Mouse (Mus musculus): ENCODE measurements at regions not wholly inside any gene's neighbourhood (a gene's known extent, or its start where the extent isn't known, plus 50 kb on each side); places are given as distances from the start of the nearest gene placed in this dataset.
A peak's percentile ranks its signal among the peaks of the same experiment; 100 is the strongest.

DNA sequence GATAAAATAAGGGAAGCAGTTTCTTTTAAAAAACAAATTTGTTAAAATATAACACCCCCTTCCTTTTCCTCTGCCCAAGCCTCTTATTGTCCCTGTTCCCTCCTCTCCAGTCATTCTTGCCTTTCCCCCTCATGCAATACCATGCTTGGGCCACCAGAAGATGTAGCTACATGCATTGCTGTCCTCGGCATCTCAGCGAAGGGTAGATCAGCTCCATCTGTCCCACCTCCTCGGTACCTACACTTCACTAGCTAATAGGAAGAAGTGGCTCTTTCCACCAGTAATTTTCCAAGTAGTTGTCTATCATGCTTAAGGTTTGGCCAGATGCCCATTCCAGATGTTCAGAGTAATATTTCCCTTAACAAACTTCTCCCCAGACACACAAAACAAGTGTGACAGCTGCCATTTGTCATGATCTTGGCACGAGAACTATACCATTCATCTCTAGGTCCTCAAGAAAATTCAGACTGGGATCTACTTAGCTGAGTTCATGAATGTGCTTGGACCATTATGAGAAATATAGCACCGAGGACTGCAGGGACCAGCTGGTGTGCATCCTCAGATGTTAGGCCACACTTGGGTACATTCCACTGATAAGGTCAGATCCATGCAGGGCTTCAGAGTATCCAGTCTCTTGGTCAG is 198.7 kb upstream of the Tnp1 start:
- ATAC-seq (ENCODE audit: low TSS enrichment) = no peak

DNA sequence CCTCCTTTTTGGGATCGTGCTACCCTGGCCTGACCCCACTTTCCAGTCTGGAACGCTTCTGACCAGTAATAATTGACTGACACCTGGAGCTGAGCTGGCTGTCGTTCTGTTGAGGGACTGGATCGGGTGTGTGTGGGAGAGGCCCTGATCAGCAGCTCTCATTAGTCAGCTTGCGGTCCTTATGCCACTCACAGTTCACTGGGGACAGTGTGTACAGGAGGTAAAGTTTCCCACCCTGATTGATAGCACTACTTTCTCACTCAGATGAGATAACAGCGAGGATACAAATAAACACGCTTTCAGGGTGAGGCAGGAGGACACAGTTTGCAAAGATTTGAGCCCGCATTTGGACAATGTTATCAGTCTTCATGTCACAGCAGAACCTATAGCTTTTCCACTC is 191.7 kb upstream of the Tnp1 start:
- no peak for ATAC-seq (ENCODE audit: low TSS enrichment)

DNA sequence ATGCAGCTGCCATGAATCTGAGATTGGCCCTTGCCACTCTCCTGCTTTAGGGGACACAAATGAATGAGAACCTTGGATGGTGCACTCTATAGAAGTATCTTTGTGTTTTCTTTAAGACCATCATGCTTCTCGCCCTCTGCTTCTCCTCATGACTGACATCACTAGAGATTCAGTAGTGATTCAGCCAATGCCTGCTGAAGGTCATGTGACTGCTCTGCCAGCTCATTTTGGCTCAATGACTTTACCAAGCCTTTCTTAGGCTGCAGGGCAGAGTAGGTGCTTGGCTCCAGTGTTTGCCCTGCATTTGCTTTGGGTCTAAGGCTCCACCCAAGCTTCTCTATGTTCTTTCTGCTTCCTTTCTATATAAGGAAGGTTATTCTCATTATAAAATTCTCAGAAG is 190.1 kb upstream of the Tnp1 start:
- no peak for ATAC-seq (ENCODE audit: low TSS enrichment)

DNA sequence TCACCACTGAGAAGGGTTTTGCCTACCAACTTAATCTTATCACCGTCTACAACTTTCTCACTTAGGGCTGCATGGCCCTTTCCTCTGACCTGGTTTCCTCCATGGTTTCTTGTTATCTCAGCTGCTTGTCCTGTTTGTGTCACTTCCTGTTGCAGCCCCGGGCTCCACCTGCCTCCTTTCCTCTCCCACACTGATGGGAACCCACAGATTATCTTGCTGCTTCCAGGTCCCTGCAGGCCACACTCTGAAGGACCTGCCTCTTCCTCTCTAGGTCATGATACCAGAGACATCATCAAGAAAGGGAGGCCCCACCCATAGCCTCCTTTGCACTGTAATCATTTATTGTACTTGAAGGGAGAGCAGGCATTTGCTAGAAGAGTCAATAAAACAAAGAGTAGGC is 184.4 kb upstream of the Tnp1 start:
- no peak for ATAC-seq (ENCODE audit: low TSS enrichment)

DNA sequence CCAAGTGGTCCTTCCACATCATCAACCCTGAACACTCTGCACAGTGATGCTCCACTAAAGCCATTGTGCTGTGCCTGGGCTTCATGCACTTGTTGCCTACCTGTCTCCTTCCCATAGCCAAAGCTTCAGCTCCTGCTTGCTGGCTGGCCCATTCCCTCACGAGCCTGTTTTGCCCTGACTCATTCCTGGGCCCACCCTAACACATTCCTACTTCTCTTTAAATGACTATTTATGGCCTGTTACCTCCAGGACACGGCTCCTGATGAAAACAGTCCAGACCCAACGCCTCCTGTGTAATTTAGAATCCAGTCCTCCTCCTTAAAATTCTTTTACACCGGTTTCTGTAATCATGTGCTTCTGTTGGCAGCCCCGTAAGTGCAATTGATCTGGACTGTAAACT is 175.1 kb upstream of the Tnp1 start:
- no peak for ATAC-seq (ENCODE audit: low TSS enrichment)

DNA sequence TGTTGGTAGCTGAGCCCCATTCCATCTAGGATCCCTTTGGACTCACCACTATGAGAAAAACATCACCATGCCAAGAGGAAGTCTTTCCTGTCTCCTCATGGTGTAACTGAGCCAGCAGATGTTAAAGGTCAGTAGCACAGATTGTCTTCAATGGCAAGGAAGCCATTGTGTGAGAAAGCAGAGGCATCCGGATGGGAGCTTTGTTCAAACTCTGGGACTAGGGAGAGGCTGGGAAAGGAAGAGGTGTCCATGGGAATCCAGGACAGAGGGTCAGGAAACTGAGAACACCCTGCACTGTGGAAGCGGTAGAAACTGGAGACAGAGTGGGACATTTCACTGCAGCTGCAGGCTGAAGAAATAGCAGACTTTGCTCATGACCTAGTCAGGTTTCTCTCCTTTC is 173.1 kb upstream of the Tnp1 start:
- ATAC-seq (ENCODE audit: low TSS enrichment) = no peak

DNA sequence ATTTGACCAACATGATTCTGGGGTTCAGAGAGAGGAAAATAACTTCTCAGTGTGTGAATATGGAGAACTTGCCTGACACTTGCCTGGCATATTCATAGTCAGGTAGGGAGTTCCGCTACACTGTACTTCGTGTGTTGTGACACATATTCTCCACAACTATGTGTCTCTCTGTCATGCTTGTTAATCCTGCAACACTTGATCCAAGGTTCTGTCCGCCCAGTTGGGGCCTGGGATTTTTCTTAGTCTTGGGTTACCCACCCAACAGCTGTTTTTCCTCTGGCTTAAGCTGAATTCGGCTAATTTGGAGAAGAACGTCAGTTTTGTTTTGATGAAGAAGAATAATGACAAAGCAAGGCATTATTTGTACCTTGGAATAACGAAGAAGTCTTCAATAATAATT is 168.8 kb upstream of the Tnp1 start:
- ATAC-seq (ENCODE audit: low TSS enrichment) = no peak

DNA sequence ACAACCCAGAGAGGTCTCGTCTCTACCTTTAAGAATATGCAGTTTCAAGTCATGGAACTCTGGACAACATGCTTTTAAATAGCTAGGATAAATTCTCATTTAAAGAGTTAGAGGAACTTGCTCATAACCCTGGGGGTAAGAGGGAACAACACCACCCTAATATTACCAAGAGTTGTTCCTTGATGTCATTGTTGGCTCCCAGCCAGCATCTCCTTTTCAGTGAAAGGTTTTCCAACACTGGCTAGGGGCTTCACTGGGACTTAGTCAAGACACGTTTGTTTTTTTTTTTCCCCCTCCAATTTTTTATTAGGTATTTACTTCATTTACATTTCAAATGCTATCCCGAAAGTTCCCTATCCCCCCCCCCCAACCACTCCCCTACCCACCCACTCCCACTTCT is 163.1 kb upstream of the Tnp1 start:
- no peak for ATAC-seq (ENCODE audit: low TSS enrichment)

DNA sequence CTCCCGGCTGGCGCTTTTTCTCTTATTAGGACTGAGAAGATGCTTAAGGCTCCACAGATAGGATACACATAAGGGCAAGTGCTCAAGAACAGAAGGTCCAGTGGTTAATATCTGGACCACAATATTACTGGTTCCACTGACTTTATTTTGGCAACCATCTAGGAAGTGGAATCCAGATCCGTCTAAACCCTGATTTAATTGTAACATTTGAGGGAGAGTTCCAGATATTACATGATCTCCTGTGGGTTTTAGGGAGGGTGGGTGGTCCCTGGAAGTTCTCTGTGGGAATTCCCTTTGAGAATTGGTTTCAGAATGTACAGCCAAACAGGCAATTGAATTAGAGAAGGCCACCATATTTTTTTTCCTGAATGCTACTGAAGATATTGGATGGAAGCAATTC is 161.4 kb upstream of the Tnp1 start:
- ATAC-seq (ENCODE audit: low TSS enrichment) = no peak

DNA sequence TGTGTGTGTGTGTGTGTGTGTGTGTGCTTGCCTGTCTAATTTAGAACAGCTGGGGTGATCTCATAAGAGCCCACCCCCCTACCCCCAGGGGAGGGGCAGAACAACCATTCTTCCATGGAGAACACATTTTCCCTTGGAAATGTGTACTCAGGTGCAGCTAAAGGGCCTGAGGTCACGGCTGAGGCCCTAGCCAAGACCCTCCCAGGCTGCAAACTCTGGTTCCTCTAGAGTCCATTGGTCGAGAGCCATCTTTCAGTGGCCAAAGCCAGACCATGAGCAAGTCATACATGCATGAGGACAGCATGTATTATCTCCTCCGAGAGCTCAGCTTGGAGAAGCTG is 154.9 kb upstream of the Tnp1 start:
- ATAC-seq (ENCODE audit: low TSS enrichment) = no peak

DNA sequence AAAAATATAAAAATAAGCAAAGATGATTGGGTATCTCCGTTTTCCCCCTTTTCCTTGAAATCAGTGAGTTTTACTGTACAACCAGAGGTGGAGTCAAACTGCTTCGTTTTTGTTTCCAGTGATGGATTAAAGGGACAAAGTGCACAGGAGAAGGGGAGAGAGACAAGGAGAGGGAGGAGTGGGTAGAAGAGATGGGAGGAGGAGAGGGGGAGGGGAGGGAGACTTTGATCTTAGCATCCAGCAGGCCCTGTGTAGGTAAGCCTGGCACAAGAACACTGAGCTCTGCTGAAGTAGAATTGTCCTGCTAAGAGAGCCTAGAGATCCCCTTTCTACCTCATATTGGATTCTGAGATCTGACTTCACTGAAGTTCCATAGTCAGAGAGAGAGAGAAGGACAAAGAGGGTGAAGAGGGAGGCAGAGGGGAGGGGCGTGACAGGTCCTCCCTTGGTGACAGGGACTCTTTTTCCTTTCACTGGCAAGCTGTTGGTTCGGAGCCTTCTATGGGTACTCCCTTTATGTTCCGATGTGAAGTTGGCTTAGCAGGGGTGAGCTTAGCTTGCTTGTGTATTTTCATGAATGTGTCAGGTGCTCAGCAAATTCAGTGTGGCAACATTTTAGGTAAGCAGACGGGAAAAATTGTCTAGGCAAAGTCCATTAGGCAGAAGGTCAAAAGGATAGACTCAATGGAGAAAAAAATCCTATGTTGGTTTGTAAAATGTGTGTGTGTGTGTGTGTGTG is 154.4 kb upstream of the Tnp1 start:
- ATAC-seq (ENCODE audit: low TSS enrichment) = no peak

DNA sequence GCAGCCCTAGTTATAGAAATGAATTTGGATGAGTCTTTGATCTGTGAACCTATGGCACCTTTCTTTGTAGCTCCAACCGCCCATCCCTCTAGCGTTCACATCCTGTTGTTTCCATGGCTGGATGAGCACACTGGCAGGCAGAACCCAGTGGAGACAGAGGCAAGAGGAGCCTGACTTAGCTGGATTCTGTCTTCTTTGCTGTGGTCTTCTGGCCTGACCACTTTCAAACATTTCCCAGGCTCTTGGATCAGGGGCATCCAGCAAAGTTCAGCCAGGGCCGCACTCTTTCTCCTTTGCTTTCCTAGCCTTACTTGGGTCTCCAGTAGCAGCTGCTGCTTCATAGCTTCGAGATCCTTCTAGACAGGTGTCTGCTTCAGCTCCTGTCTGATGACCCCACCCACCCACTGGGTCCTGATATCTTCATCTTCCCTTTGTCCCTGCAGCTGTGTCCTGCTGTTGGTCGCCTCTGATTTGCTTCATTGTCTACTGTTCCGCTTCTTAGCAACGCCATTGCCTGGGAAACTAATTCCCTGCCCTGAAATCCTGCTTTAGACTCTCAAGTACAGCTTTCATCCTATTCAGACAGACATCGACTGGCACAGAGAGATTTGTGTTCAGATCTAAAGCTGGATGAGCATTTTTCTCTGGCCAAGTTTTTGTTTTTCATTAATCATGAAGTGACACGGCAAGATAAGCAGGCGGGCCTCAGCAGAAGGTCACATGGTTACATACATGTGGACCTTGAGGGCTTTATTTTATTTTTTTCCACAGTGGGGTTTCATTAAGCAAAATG is 153.6 kb upstream of the Tnp1 start:
- ATAC-seq (ENCODE audit: low TSS enrichment) = no peak

DNA sequence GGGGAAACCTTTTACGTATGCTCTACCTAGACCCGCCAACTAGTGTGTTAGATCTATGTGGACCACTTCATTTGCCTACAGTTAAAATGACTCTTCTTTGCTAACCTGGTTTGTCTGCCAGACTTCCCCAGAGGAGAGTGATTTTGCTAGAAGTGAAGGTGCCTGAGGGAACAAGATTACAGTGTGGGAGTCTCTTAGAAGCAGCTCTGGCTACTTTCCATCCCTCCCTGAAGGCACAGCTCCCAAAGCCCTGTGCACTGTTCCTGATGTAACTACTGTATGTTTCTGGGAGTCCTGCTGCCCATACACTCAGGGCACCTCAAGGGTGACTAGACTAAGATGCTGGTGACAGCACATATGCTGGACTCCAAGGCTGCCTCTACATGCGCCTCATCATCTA is 144.5 kb upstream of the Tnp1 start:
- peak; percentile 96 for ATAC-seq (ENCODE audit: low TSS enrichment)

DNA sequence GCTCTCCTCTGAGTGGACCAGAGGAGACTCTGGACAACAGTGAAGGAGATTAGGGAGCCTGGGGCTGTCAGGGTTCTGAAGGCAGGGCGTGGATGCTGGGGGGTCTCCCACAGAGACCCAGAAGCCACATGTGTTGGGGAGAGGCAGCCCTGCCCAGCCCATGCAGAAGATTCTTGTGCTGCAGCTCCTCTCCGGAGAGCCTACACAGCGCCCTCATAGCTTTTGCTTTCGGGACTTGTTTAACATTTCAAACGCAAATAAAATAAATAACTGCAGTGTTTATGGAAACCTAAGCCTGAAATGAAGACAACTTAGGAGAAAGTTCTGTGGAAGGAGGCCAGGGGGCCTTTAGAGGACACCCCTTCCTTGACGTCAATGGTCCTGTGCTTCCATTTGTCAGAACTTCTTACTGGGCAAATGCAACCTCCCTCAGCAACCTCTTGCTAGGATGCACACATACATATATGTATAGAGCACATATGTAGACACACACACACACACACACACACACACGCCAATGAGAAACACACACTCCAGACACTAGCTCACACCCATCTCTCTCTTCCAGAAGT is 143.8 kb upstream of the Tnp1 start:
- ATAC-seq (ENCODE audit: low TSS enrichment) = no peak

DNA sequence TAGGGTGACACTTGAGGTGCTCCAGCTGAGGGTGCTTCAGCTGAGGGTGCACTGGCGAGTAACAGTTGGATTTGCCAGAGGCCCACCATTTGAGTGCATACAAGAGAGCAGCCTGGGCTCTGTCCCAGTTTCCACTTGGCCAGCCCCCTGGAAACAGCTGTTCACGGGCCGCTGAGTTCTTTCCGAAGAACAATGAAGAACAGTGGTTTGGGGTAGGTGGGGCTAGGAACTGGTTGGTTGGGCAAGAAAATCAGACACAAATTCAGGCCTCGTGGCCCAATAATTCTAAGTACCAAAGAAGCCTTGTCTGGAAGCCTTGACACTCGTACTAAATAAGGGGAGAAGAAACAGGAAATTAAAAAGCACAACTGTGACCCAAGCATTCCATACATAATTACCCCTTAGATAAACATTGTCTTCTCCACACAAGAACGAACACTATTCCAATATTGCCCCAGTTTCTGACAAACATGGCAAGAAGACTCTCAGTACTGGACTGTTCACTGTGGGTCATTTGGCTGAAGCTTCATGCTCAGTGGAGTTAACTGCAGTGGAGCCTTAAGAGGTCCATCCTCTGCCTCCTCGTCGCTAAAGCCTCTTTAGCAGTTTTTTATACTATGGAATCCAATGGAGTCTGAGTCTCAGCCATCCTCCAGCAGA is 137.9 kb upstream of the Tnp1 start:
- no peak for ATAC-seq (ENCODE audit: low TSS enrichment)

DNA sequence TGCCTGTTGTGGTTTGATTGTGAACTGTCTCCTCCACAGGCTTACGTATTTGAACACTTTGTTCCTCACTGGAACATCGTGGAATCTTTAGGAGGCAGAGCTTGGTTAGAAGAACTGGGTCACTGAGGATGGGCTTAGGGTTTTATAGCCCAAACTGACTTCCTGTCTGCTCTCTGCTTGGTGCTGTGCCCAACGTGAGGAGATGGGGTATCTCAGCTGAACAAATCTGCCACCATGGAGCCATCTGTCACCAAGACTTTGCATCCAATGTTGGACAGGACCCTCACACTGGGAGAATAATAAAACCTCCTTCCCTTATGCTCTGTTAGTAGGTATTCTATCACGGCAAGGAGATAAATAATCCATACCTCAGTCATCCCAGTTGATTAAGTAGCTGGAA is 134.2 kb upstream of the Tnp1 start:
- no peak for ATAC-seq (ENCODE audit: low TSS enrichment)

DNA sequence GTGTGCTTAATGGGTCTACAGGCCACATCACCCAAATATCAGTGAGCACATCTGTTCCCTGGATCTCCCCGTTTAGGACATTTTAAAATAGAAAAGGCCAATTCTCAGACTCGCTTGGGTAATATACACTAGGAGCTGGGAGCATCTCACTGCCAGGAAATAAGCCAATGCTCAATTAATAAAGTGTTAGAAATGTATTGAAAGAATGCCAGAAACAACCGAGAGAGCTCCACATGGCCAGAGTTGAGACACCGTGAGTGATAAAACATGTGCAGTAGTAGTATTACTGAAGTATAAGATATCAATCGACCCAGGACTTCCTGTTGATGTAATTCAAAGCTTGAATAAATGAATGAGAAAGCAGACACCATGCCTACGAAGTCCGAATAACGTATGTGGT is 127.1 kb upstream of the Tnp1 start:
- no peak for ATAC-seq (ENCODE audit: low TSS enrichment)

DNA sequence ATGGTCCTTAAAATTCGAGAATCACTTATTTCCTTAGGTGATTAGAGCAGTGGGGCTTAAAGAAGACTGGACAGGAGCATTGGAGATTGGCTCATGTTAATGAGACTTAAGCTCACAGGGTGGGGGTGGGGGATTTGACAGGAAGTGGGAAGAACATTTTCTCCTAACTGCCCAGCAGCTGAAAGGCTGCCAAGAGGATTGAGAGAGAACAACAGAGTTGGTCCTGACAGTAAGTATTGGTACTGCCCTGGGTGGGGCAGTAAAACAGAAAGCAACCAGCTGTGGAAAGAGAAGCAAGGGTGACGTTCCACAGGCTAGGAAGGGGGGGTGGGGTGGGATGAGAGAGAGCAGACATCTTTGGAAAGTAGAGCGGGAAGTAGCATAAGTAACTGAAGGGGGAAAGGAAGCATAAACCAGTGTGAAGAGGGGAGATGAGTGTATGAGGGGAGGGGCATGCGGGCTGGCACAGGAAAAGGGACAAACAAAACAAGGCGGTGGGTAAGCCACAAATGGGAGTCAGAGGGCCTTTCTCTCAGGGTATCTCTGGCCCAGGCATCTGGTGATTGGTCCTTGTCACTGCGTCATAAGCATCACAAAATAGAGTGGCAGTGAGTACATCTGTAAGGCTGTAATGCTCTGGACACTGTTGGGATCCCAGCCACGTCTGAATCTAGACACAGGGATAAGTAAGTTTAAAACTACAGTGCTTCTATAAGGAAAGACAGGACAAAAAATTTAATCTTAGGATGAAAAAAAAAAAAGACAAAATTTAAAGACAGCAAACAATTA is 125.0 kb upstream of the Tnp1 start:
- no peak for ATAC-seq (ENCODE audit: low TSS enrichment)

DNA sequence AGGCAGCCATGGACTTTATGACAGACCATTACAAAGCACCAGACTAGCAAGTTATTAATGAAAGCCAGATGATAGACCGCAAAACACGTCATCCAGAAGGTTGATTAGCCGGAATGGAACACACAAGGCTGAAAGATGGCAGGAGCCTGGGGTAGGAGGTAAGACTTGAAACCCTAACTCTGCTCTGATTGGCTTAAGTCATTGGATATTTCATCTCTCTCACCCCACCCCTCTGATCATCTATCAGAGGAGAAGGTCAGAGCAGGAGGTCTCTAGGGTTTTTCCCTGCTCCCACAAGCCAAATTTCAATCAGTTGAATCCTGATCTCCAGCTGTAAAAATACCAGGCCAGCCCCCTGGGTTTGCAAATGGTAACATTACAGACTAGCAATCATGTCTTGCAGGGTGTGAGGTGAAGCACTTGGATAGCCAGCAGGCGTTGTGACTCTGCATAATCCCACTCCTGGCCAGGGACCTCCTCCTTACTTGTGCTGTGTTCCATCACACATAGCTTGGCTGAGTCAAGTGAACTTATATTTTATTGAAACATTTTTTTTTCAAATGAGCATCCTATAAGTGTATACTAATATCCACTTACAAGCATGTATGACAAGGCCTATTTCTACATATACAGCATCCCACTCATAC is 114.6 kb upstream of the Tnp1 start:
- no peak for ATAC-seq (ENCODE audit: low TSS enrichment)

DNA sequence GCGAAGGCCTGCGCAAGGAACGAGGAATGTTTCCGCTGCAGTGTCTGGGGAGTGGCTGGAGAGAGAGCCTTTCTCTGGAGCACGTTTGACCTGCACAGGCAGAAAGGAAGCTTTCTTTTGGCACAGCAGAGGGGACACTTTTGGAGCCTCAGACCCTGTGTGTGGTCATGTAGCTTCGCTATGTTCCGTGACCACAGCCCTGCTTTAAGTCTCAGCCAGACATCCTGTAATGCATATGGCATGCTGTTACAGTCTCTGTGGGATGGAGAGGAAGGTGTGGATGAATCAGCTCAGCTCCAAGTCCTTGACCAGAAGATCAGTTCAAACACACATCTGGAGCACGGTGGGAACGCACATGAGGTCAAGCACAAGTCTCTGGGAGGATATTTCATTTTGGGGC is 107.3 kb upstream of the Tnp1 start:
- no peak for ATAC-seq (ENCODE audit: low TSS enrichment)

DNA sequence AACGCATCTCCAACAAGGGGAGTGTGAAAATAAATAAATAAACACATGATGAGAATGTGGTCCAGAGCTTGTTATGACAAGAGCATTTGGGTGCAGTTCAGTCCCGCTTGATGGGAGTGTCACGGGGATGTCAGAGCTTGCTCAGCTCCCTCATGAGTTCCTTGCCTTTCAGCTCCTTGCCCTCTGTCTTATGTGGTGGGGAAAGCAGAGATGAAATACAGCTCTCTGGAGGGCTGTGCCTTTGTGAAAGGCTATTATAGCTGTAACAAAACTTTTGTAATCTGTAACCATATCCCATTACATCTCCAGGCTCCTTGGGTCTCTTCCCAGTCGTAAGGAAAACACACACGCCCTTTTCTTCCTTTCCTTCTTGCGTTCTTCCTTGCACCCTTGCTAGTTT is 103.0 kb upstream of the Tnp1 start:
- no peak for ATAC-seq (ENCODE audit: low TSS enrichment)
